20 mouse cellular contexts compared by ENCODE assay signal in genomic region chr1:166922911-166923712, GRCm38 (mm10).
DNase-seq lines count a peak whose midpoint lies in the region; ATAC-seq and TF ChIP-seq lines count a peak whose summit lies in the region.
"Had no signal": no experiment of that assay in that cellular context is flagged by ENCODE, and none has a peak within 500 bp of the region (broad histone marks: within the 10 kb centered on the region; RNA-seq: fewer than 3 reads in every experiment).

No protein-coding gene starts in this region.

- H3K4me2 ChIP-seq in forebrain, postnatal 0 days (ENCODE audit: low read depth), result 0 out of 2 replicates have a peak overlapping the region, but pooled peaks have one; percentile 2
- H3K4me2 ChIP-seq in forebrain, embryonic 11.5 days (ENCODE audit: low read depth, low read length, severe bottlenecking), result no peak overlapping the region
- H3K4me2 ChIP-seq in hindbrain, postnatal 0 days (ENCODE audit: low read depth, low read length), result peak overlapping the region; percentile 48
- peak overlapping the region; percentile 35; the same call in 1 of the 2 replicates for H3K4me2 ChIP-seq in neural tube, embryonic 12.5 days (replicated peaks)
- H3K4me2 ChIP-seq in liver, embryonic 11.5 days, result no peak overlapping the region
- H3K4me2 ChIP-seq: heart, embryonic 12.5 days had no signal

- TF ChIP-seq CTCF in forebrain, postnatal 0 days (IDR thresholded peaks at IDR 0.05; ENCODE audit: low read depth), result no peak
- no peak for TF ChIP-seq CTCF in hindbrain, postnatal 0 days (IDR thresholded peaks at IDR 0.05; ENCODE audit: low read depth)

- H3K27ac ChIP-seq in forebrain, postnatal 0 days (ENCODE audit: low read depth, low read length), result 0 out of 2 replicates have a peak overlapping the region, but pooled peaks have one; percentile 21
- no peak overlapping the region for H3K27ac ChIP-seq in forebrain, embryonic 11.5 days (ENCODE audit: low read depth, low read length)
- H3K27ac ChIP-seq in hindbrain, postnatal 0 days, result no peak overlapping the region
- no peak overlapping the region; the same call in 1 of the 2 replicates for H3K27ac ChIP-seq in neural tube, embryonic 12.5 days
- no peak overlapping the region for H3K27ac ChIP-seq in liver, embryonic 11.5 days (ENCODE audit: low read depth, low read length)
- H3K27ac ChIP-seq: embryonic facial prominence, embryonic 10.5 days; kidney, postnatal 0 days had no signal

- peak; percentile 20 for DNase-seq in forebrain, postnatal 0 days
- no peak for DNase-seq in forebrain, embryonic 11.5 days (ENCODE audit: low spot score)
- DNase-seq in MN1 (ENCODE audit: low spot score), result peak; percentile 67
- DNase-seq in hindbrain, postnatal 0 days (ENCODE audit: low spot score), result peak; percentile 25
- no peak for DNase-seq in liver, embryonic 11.5 days (ENCODE audit: low spot score)
- DNase-seq in right cerebral cortex, adult 2 months (ENCODE audit: low spot score in 2 of 2), result no peak
- DNase-seq: adrenal gland, postnatal 25 days; cerebellum, adult 2 months; heart, postnatal 36 days; left cerebral cortex, postnatal 4 days; lung, adult 2 months; lung, postnatal 36 days; right cerebral cortex, postnatal 14 days; thymus, postnatal 14 days had no signal

- H3K36me3 ChIP-seq in forebrain, postnatal 0 days (ENCODE audit: insufficient read depth), result no peaks in the 10 kb centered on the region
- H3K36me3 ChIP-seq in forebrain, embryonic 11.5 days (ENCODE audit: control insufficient read depth, insufficient read depth, low read length), result no peaks in the 10 kb centered on the region
- no peaks in the 10 kb centered on the region for H3K36me3 ChIP-seq in hindbrain, postnatal 0 days (ENCODE audit: insufficient read depth, low read length)
- H3K36me3 ChIP-seq in neural tube, embryonic 12.5 days, result no peaks in the 10 kb centered on the region
- H3K36me3 ChIP-seq in liver, embryonic 11.5 days (ENCODE audit: control insufficient read depth, insufficient read depth, low read length), result no peaks in the 10 kb centered on the region
- H3K36me3 ChIP-seq: embryonic facial prominence, embryonic 10.5 days; heart, embryonic 12.5 days had no signal

- no peak overlapping the region for H3K4me3 ChIP-seq in forebrain, postnatal 0 days (ENCODE audit: low read depth, low read length)
- H3K4me3 ChIP-seq in forebrain, embryonic 11.5 days (ENCODE audit: low read depth, low read length), result no peak overlapping the region
- no peak overlapping the region for H3K4me3 ChIP-seq in hindbrain, postnatal 0 days (ENCODE audit: low read length)
- no peak overlapping the region for H3K4me3 ChIP-seq in neural tube, embryonic 12.5 days
- no peak overlapping the region for H3K4me3 ChIP-seq in liver, embryonic 11.5 days (ENCODE audit: low read depth, low read length)
- H3K4me3 ChIP-seq: embryonic facial prominence, embryonic 10.5 days; erythroblast, embryonic 14.5 days; heart, embryonic 12.5 days had no signal

- H3K27me3 ChIP-seq in forebrain, postnatal 0 days (ENCODE audit: insufficient read depth, low read length), result no peaks in the 10 kb centered on the region
- no peaks in the 10 kb centered on the region for H3K27me3 ChIP-seq in forebrain, embryonic 11.5 days (ENCODE audit: control insufficient read depth, insufficient read depth, low read length)
- no peaks in the 10 kb centered on the region for H3K27me3 ChIP-seq in hindbrain, postnatal 0 days (ENCODE audit: insufficient read depth, low read length)
- H3K27me3 ChIP-seq in neural tube, embryonic 12.5 days (replicated peaks), result no peaks in the 10 kb centered on the region
- H3K27me3 ChIP-seq in liver, embryonic 11.5 days (replicated peaks; ENCODE audit: control insufficient read depth, insufficient read depth, low read length), result no peaks in the 10 kb centered on the region
- H3K27me3 ChIP-seq: heart, embryonic 12.5 days had no signal

- no peaks in the 10 kb centered on the region for H3K4me1 ChIP-seq in forebrain, postnatal 0 days (ENCODE audit: insufficient read depth)
- no peaks in the 10 kb centered on the region; the same call in 1 of the 2 replicates for H3K4me1 ChIP-seq in forebrain, embryonic 11.5 days (replicated peaks; ENCODE audit: control insufficient read depth, insufficient read depth, low read length)
- H3K4me1 ChIP-seq in hindbrain, postnatal 0 days (ENCODE audit: insufficient read depth, low read length), result no peaks in the 10 kb centered on the region; the same call in 1 of the 2 replicates
- H3K4me1 ChIP-seq in neural tube, embryonic 12.5 days, result no peaks in the 10 kb centered on the region
- no peaks in the 10 kb centered on the region for H3K4me1 ChIP-seq in liver, embryonic 11.5 days (replicated peaks; ENCODE audit: control insufficient read depth, insufficient read depth, low read length)
- H3K4me1 ChIP-seq: heart, embryonic 12.5 days had no signal

- ATAC-seq in forebrain, postnatal 0 days, result peak; percentile 27; the same call in 1 of the 2 replicates
- no peak for ATAC-seq in forebrain, embryonic 11.5 days (replicated peaks; ENCODE audit: low FRiP score)
- ATAC-seq in hindbrain, postnatal 0 days, result peak; percentile 45
- peak; percentile 81 for ATAC-seq in neural tube, embryonic 12.5 days (ENCODE audit: low FRiP score, low read depth)
- ATAC-seq in liver, embryonic 11.5 days (replicated peaks; ENCODE audit: low FRiP score), result no peak
- ATAC-seq: intestine, embryonic 16.5 days had no signal

- no peak overlapping the region for H3K9ac ChIP-seq in forebrain, postnatal 0 days
- H3K9ac ChIP-seq in forebrain, embryonic 11.5 days (ENCODE audit: low read length), result no peak overlapping the region
- 0 out of 2 replicates have a peak overlapping the region, but pooled peaks have one; percentile 21 for H3K9ac ChIP-seq in hindbrain, postnatal 0 days (replicated peaks; ENCODE audit: low read length)
- H3K9ac ChIP-seq in neural tube, embryonic 12.5 days, result no peak overlapping the region
- H3K9ac ChIP-seq in liver, embryonic 11.5 days (ENCODE audit: low read depth, low read length), result no peak overlapping the region
- H3K9ac ChIP-seq: heart, embryonic 12.5 days had no signal

- H3K9me3 ChIP-seq in forebrain, postnatal 0 days (ENCODE audit: low read length), result no peaks in the 10 kb centered on the region
- H3K9me3 ChIP-seq in forebrain, embryonic 11.5 days (ENCODE audit: control insufficient read depth, low read length), result no peaks in the 10 kb centered on the region
- no peaks in the 10 kb centered on the region for H3K9me3 ChIP-seq in hindbrain, postnatal 0 days (ENCODE audit: low read length)
- no peaks in the 10 kb centered on the region for H3K9me3 ChIP-seq in neural tube, embryonic 12.5 days
- no peaks in the 10 kb centered on the region for H3K9me3 ChIP-seq in liver, embryonic 11.5 days (ENCODE audit: control insufficient read depth, low read length)
- H3K9me3 ChIP-seq: embryonic facial prominence, embryonic 10.5 days; heart, embryonic 12.5 days had no signal

- WGBS in forebrain, postnatal 0 days, result 61% methylated on average over 16 of the region's 16 CpGs
- WGBS in forebrain, embryonic 11.5 days, result 89% methylated on average over 16 of the region's 16 CpGs
- 44% methylated on average over 16 of the region's 16 CpGs for WGBS in hindbrain, postnatal 0 days
- 64% methylated on average over 16 of the region's 16 CpGs for WGBS in neural tube, embryonic 12.5 days
- WGBS in liver, embryonic 11.5 days, result 84% methylated on average over 16 of the region's 16 CpGs

Comparison
In these comparisons a context has a peak if more than half of its experiments do, and no peak if none do; other contexts are left out.
1. ATAC-seq: peak in forebrain, postnatal 0 days (single experiment), hindbrain, postnatal 0 days (single experiment) and neural tube, embryonic 12.5 days (single experiment); none in forebrain, embryonic 11.5 days (single experiment) and liver, embryonic 11.5 days (single experiment).
2. DNase-seq: peak in forebrain, postnatal 0 days (single experiment), MN1 (single experiment) and hindbrain, postnatal 0 days (single experiment); none in forebrain, embryonic 11.5 days (single experiment), liver, embryonic 11.5 days (single experiment) and right cerebral cortex, adult 2 months (0 of 2).
3. H3K4me2 ChIP-seq: peak in forebrain, postnatal 0 days (single experiment), hindbrain, postnatal 0 days (single experiment) and neural tube, embryonic 12.5 days (single experiment); none in forebrain, embryonic 11.5 days (single experiment) and liver, embryonic 11.5 days (single experiment).